Mouse (Mus musculus) forebrain, embryonic 12.5 days (tissue): ENCODE data around the gene Tmem132d. TPM values are rescaled to one million over a fixed set of nuclear protein-coding genes. Genes with fewer than 3 reads are reported as not detected.
A peak's percentile ranks its signal among the peaks of the same experiment; 100 is the strongest.
"Not testable (repeated sequence)": the region's sequence is repeated elsewhere in the genome, so short reads cannot be mapped to it uniquely, and the experiment has no call there.

ENCODE experiments used
- ATAC-seq: fragments of 200-750 bp; cut with Nextera tagmentation; 2 replicates; pipeline ENCODE4 v1.8.0; 2017; ENCODE audit warnings: moderate TSS enrichment; ENCODE audit not compliant: low FRiP score
- H3K27ac ChIP-seq: fragments of 300-500 bp; sonication (generic); 2 replicates; pipeline ENCODE4 v1.5.1; 2016; ENCODE audit warnings: mild to moderate bottlenecking
- H3K27me3 ChIP-seq: fragments of 300-500 bp; sonication (generic); 2 replicates; pipeline ENCODE4 v1.6.1; 2016; ENCODE audit warnings: mild to moderate bottlenecking
- H3K36me3 ChIP-seq: fragments of 300-500 bp; sonication (generic); replicated peaks from 2 replicates; pipeline ENCODE4 v1.6.1; 2016; ENCODE audit warnings: mild to moderate bottlenecking
- H3K4me1 ChIP-seq: fragments of 300-500 bp; sonication (generic); 2 replicates; pipeline ENCODE4 v1.6.1; 2016
- H3K4me2 ChIP-seq: fragments of 300-500 bp; sonication (generic); 2 replicates; pipeline ENCODE4 v1.6.1; 2016; ENCODE audit warnings: mild to moderate bottlenecking, moderate library complexity
- H3K4me3 ChIP-seq: fragments of 300-500 bp; sonication (generic); replicated peaks from 2 replicates; pipeline ENCODE4 v1.5.1; 2016; ENCODE audit warnings: mild to moderate bottlenecking
- H3K9ac ChIP-seq: fragments of 300-500 bp; sonication (generic); 2 replicates; pipeline ENCODE4 v1.6.1; 2016; ENCODE audit warnings: mild to moderate bottlenecking
- H3K9me3 ChIP-seq: fragments of 300-500 bp; sonication (generic); 2 replicates; pipeline ENCODE4 v1.6.1; 2016
- WGBS: fragments of 180-500 bp; shearing (Covaris S2); methylation state at CpG from one replicate; pipeline ENCODE4 v1.1.7; 2016; 5-methylcytosine and 5-hydroxymethylcytosine counted together
- polyA plus RNA-seq: library from polyadenylated mRNA; unstranded; fragments of >200 nt; fragmentation: Nextera tagmentation; extraction: Ambion mirVana; gene quantifications from 2 replicates; pipeline ENCODE4 v1.2.1, GENCODE M21; 2016

The Tmem132d gene
- polyA plus RNA-seq, 1 experiment from 2014 or later: 0.47 TPM

- Histone ChIP-seq H3K27ac (no peak overlapping the region), H3K4me2 (no peak overlapping the region), H3K9ac (no peak overlapping the region), H3K4me3 (no peak overlapping the region), H3K36me3 (no peaks in the 10 kb centered on the region), H3K4me1 (no peaks in the 10 kb centered on the region), H3K27me3 (no peaks in the 10 kb centered on the region), H3K9me3 (no peaks in the 10 kb centered on the region)
- 46% methylated on average over 4 of the region's 4 CpGs for WGBS
- no peak for ATAC-seq
These were observed 632.0 kb downstream of the Tmem132d start for GRCm38 (mm10) chr5:127800907-127801306.

- H3K4me1 ChIP-seq: no peaks in the 10 kb centered on the region
- H3K4me3 ChIP-seq: no peak overlapping the region
- no peak overlapping the region for H3K27ac ChIP-seq
- H3K4me2 ChIP-seq: no peak overlapping the region
- no peaks in the 10 kb centered on the region for H3K36me3 ChIP-seq
- 0 out of 2 replicates have a peak, but pooled peaks cover 2% of the 10 kb centered on the region for H3K9me3 ChIP-seq
- 80% methylated on average over 5 of the region's 5 CpGs for WGBS
- ATAC-seq: no peak
- H3K27me3 ChIP-seq: no peaks in the 10 kb centered on the region
- H3K9ac ChIP-seq: no peak overlapping the region
These were observed 651.7 kb downstream of the Tmem132d start for GRCm38 (mm10) chr5:127781221-127781620.

GRCm38 (mm10) chr5:127775749-127776148 is 657.1 kb downstream of the Tmem132d start:
- Histone ChIP-seq H3K36me3 (no peaks in the 10 kb centered on the region), H3K4me3 (no peak overlapping the region), H3K9me3 (0 out of 2 replicates have a peak, but pooled peaks cover 2% of the 10 kb centered on the region), H3K4me2 (no peak overlapping the region), H3K27ac (no peak overlapping the region), H3K4me1 (no peaks in the 10 kb centered on the region), H3K9ac (no peak overlapping the region), H3K27me3 (no peaks in the 10 kb centered on the region)
- 74% methylated on average over 7 of the region's 7 CpGs for WGBS
- ATAC-seq: no peak

- H3K27me3 ChIP-seq: no peaks in the 10 kb centered on the region
- no peak overlapping the region for H3K4me3 ChIP-seq
- H3K9me3 ChIP-seq: no peaks in the 10 kb centered on the region
- peaks cover 10% of the 10 kb centered on the region; the same call in 1 of the 2 replicates for H3K4me1 ChIP-seq
- no peaks in the 10 kb centered on the region for H3K36me3 ChIP-seq
- no peak for ATAC-seq
- H3K27ac ChIP-seq: no peak overlapping the region
- 79% methylated on average over 4 of the region's 4 CpGs for WGBS
- no peak overlapping the region for H3K9ac ChIP-seq
- no peak overlapping the region for H3K4me2 ChIP-seq
These were observed 674.3 kb downstream of the Tmem132d start for GRCm38 (mm10) chr5:127758576-127758975.

- no peak for ATAC-seq
- Histone ChIP-seq H3K27me3 (no peaks in the 10 kb centered on the region), H3K36me3 (no peaks in the 10 kb centered on the region), H3K9ac (no peak overlapping the region), H3K4me2 (no peak overlapping the region), H3K27ac (no peak overlapping the region), H3K4me1 (peaks cover 13% of the 10 kb centered on the region; the same call in 1 of the 2 replicates), H3K9me3 (no peaks in the 10 kb centered on the region), H3K4me3 (no peak overlapping the region)
- WGBS: 88% methylated on average over 4 of the region's 4 CpGs
These were observed 676.0 kb downstream of the Tmem132d start for GRCm38 (mm10) chr5:127756671-127757423.

- H3K4me3 ChIP-seq: no peak overlapping the region
- H3K27ac ChIP-seq: no peak overlapping the region
- no peaks in the 10 kb centered on the region for H3K36me3 ChIP-seq
- no peak overlapping the region for H3K4me2 ChIP-seq
- no peak overlapping the region for H3K9ac ChIP-seq
- WGBS: 90% methylated on average over 3 of the region's 3 CpGs
- H3K4me1 ChIP-seq: peaks cover 21% of the 10 kb centered on the region
- no peak for ATAC-seq
- H3K9me3 ChIP-seq: no peaks in the 10 kb centered on the region
- no peaks in the 10 kb centered on the region for H3K27me3 ChIP-seq
These were observed 676.9 kb downstream of the Tmem132d start for GRCm38 (mm10) chr5:127756011-127756410.

- Histone ChIP-seq H3K4me3 (no peak overlapping the region), H3K4me2 (no peak overlapping the region), H3K27ac (0 out of 2 replicates have a peak overlapping the region, but pooled peaks have one; percentile 13), H3K9me3 (no peaks in the 10 kb centered on the region), H3K4me1 (peaks cover 24% of the 10 kb centered on the region), H3K36me3 (no peaks in the 10 kb centered on the region), H3K27me3 (no peaks in the 10 kb centered on the region), H3K9ac (no peak overlapping the region)
- ATAC-seq: peak; percentile 64
- 62% methylated on average over 4 of the region's 4 CpGs for WGBS
These were observed 677.3 kb downstream of the Tmem132d start for GRCm38 (mm10) chr5:127755594-127755993.

GRCm38 (mm10) chr5:127751262-127751975 is 681.5 kb downstream of the Tmem132d start:
- Histone ChIP-seq H3K27me3 (no peaks in the 10 kb centered on the region), H3K4me2 (peak overlapping the region; percentile 26; the same call in 1 of the 2 replicates), H3K4me3 (no peak overlapping the region), H3K27ac (no peak overlapping the region), H3K9me3 (no peaks in the 10 kb centered on the region), H3K36me3 (no peaks in the 10 kb centered on the region), H3K4me1 (peaks cover 24% of the 10 kb centered on the region), H3K9ac (no peak overlapping the region)
- ATAC-seq: peak; percentile 44; the same call in 1 of the 2 replicates
- 34% methylated on average over 20 of the region's 20 CpGs for WGBS

GRCm38 (mm10) chr5:127749540-127749939 is 683.3 kb downstream of the Tmem132d start:
- not testable (repeated sequence) for H3K27ac ChIP-seq, H3K9ac ChIP-seq, H3K36me3 ChIP-seq, H3K4me2 ChIP-seq, H3K9me3 ChIP-seq, H3K27me3 ChIP-seq, ATAC-seq, H3K4me3 ChIP-seq
- WGBS: 95% methylated on average over 3 of the region's 3 CpGs
- H3K4me1 ChIP-seq: peaks cover 14% of the 10 kb centered on the region

- Histone ChIP-seq H3K4me2 (no peak overlapping the region), H3K9me3 (no peaks in the 10 kb centered on the region), H3K27me3 (no peaks in the 10 kb centered on the region), H3K9ac (no peak overlapping the region), H3K4me1 (no peaks in the 10 kb centered on the region), H3K36me3 (no peaks in the 10 kb centered on the region), H3K27ac (no peak overlapping the region), H3K4me3 (no peak overlapping the region)
- ATAC-seq: no peak
- 83% methylated on average over 16 of the region's 16 CpGs for WGBS
These were observed 691.5 kb downstream of the Tmem132d start for GRCm38 (mm10) chr5:127741331-127741730.
